Mouse (Mus musculus) MEL (cell line): ENCODE measurements around the gene Rbms3. TPM values are rescaled to one million over a fixed set of nuclear protein-coding genes. Genes with fewer than 3 reads are reported as not detected.

ENCODE experiments used
- DNase-seq: peaks from one replicate; pipeline ENCODE4 v3.0.0; 2011; ENCODE audit warnings: low read depth, low spot score
- H3K27ac ChIP-seq: 2 replicates; pipeline ENCODE4 v1.5.1; 2012; ENCODE audit warnings: low read depth, mild to moderate bottlenecking, control low read depth, low read length, moderate library complexity; ENCODE audit not compliant: control insufficient read depth
- H3K27me3 ChIP-seq, 2 experiments: fragments of 150-350 bp in 1 of 2; sonication (generic) in 1 of 2; 2 replicates each; pipeline ENCODE4 v1.6.1; 2012; ENCODE audit warnings: low read length in 2 of 2, mild to moderate bottlenecking in 2 of 2, improper control_type of control experiment in 1 of 2, moderate library complexity in 1 of 2; ENCODE audit not compliant: insufficient read depth in 2 of 2, control insufficient read depth in 1 of 2
- H3K36me3 ChIP-seq, 2 experiments: 2 replicates each; pipeline ENCODE4 v1.6.1; 2012 to 2014; ENCODE audit warnings: low read length in 2 of 2, improper control_type of control experiment in 1 of 2, inconsistent platforms in 1 of 2, mild to moderate bottlenecking in 1 of 2; ENCODE audit not compliant: insufficient read depth in 2 of 2, control insufficient read depth in 1 of 2
- H3K4me1 ChIP-seq, 2 experiments: fragments of 150-350 bp in 1 of 2; sonication (generic) in 1 of 2; 2 replicates each; pipeline ENCODE4 v1.6.1; 2012; ENCODE audit warnings: low read length in 2 of 2, improper control_type of control experiment in 1 of 2, mild to moderate bottlenecking in 1 of 2; ENCODE audit not compliant: insufficient read depth in 2 of 2, control insufficient read depth in 1 of 2
- H3K4me3 ChIP-seq, 2 experiments: fragments of 150-350 bp in 1 of 2; sonication (generic) in 1 of 2; 2 replicates each; pipeline ENCODE4 v1.5.1; 2012; ENCODE audit warnings: low read depth in 2 of 2, low read length in 2 of 2, mild to moderate bottlenecking in 2 of 2, moderate library complexity in 2 of 2, control low read depth in 1 of 2, improper control_type of control experiment in 1 of 2; ENCODE audit not compliant: control insufficient read depth in 1 of 2, insufficient read depth in 1 of 2
- H3K79me2 ChIP-seq: 2 replicates; pipeline ENCODE4 v1.6.1; 2012; ENCODE audit warnings: mild to moderate bottlenecking, low read length, moderate library complexity; ENCODE audit not compliant: control insufficient read depth, poor library complexity, insufficient read depth
- H3K9ac ChIP-seq: 2 replicates; pipeline ENCODE4 v1.6.1; 2012; ENCODE audit warnings: low read depth, mild to moderate bottlenecking, control low read depth, low read length, moderate library complexity; ENCODE audit not compliant: control insufficient read depth, poor library complexity, severe bottlenecking
- H3K9me3 ChIP-seq: fragments of 150-350 bp; sonication (generic); replicated peaks from 2 replicates; pipeline ENCODE4 v1.6.1; 2012; ENCODE audit warnings: mild to moderate bottlenecking, low read length, improper control_type of control experiment, moderate library complexity; ENCODE audit not compliant: insufficient read depth
- BHLHE40 ChIP-seq: IDR thresholded peaks from 2 replicates; pipeline ENCODE4 v1.6.1; 2012; ENCODE audit warnings: low read depth, mild to moderate bottlenecking, inconsistent platforms, low read length, improper control_type of control experiment, borderline replicate concordance
- CHD1 ChIP-seq: IDR thresholded peaks from 2 replicates; pipeline ENCODE4 v1.6.1; 2012; ENCODE audit warnings: low read depth, mild to moderate bottlenecking, inconsistent platforms, low read length, improper control_type of control experiment
- CHD2 ChIP-seq: IDR thresholded peaks from 2 replicates; pipeline ENCODE4 v1.6.1; 2011; ENCODE audit warnings: low read length, improper control_type of control experiment
- CTCF ChIP-seq, 3 experiments: IDR thresholded peaks in 2 of 3; conservative IDR thresholded peaks in 1 of 3; 2 replicates each; pipeline ENCODE4 v1.5.1; 2011 to 2012; ENCODE audit warnings: low read length in 3 of 3, low read depth in 2 of 3, mild to moderate bottlenecking in 2 of 3, improper control_type of control experiment in 1 of 3, inconsistent platforms in 1 of 3, mixed read lengths in 1 of 3, moderate library complexity in 1 of 3; ENCODE audit not compliant: control insufficient read depth in 1 of 3, insufficient read depth in 1 of 3, poor library complexity in 1 of 3, severe bottlenecking in 1 of 3
- ELF1 ChIP-seq: IDR thresholded peaks from 2 replicates; pipeline ENCODE4 v1.6.1; 2014; ENCODE audit warnings: low read depth, mild to moderate bottlenecking, inconsistent platforms, low read length, improper control_type of control experiment, moderate library complexity
- GABPA ChIP-seq: IDR thresholded peaks from 2 replicates; pipeline ENCODE4 v1.6.1; 2012; ENCODE audit warnings: low read depth, mild to moderate bottlenecking, inconsistent platforms, low read length, improper control_type of control experiment, moderate library complexity
- HCFC1 ChIP-seq: IDR thresholded peaks from 2 replicates; pipeline ENCODE4 v1.6.1; 2012; ENCODE audit warnings: low read depth, mild to moderate bottlenecking, inconsistent platforms, low read length, improper control_type of control experiment, moderate library complexity
- JUND ChIP-seq: IDR thresholded peaks from 2 replicates; pipeline ENCODE4 v1.6.1; 2011; ENCODE audit warnings: low read depth, mild to moderate bottlenecking, improper control_type of control experiment, low read length
- KAT2A ChIP-seq: conservative IDR thresholded peaks from 2 replicates; pipeline ENCODE4 v1.6.1; 2012; ENCODE audit warnings: low read depth, low read length, improper control_type of control experiment, inconsistent platforms
- MAX ChIP-seq: IDR thresholded peaks from 2 replicates; pipeline ENCODE4 v1.6.1; 2011; ENCODE audit warnings: low read length, improper control_type of control experiment
- MAZ ChIP-seq: IDR thresholded peaks from 2 replicates; pipeline ENCODE4 v1.6.1; 2012; ENCODE audit warnings: low read depth, mild to moderate bottlenecking, inconsistent platforms, low read length, improper control_type of control experiment
- MEF2A ChIP-seq: IDR thresholded peaks from 2 replicates; pipeline ENCODE4 v1.6.1; 2014; ENCODE audit warnings: low read depth, mild to moderate bottlenecking, inconsistent platforms, low read length, improper control_type of control experiment; ENCODE audit not compliant: poor library complexity, insufficient replicate concordance, severe bottlenecking; ENCODE audit errors: extremely low read depth
- MYB ChIP-seq: IDR thresholded peaks from 2 replicates; pipeline ENCODE4 v1.6.1; 2011; ENCODE audit warnings: mild to moderate bottlenecking, low read depth, low read length, improper control_type of control experiment
- MYC ChIP-seq: IDR thresholded peaks from 2 replicates; pipeline ENCODE4 v1.6.1; 2011; ENCODE audit warnings: low read depth, mild to moderate bottlenecking, low read length, improper control_type of control experiment, moderate library complexity
- NRF1 ChIP-seq: IDR thresholded peaks from 2 replicates; pipeline ENCODE4 v1.6.1; 2014; ENCODE audit warnings: low read depth, mild to moderate bottlenecking, inconsistent platforms, low read length, improper control_type of control experiment, moderate library complexity; ENCODE audit not compliant: poor library complexity, insufficient read depth, severe bottlenecking
- POLR2AphosphoS2 ChIP-seq: IDR thresholded peaks from 2 replicates; pipeline ENCODE4 v1.6.1; 2011; ENCODE audit warnings: low read length, improper control_type of control experiment
- TAL1 ChIP-seq: IDR thresholded peaks from 2 replicates; pipeline ENCODE4 v1.6.1; 2012; ENCODE audit warnings: mild to moderate bottlenecking, inconsistent platforms, low read length, moderate library complexity, mixed read lengths
- USF1 ChIP-seq: IDR thresholded peaks from 2 replicates; pipeline ENCODE4 v1.6.1; 2014; ENCODE audit warnings: low read depth, mild to moderate bottlenecking, inconsistent platforms, low read length, improper control_type of control experiment, moderate library complexity
- USF2 ChIP-seq, 2 experiments: IDR thresholded peaks; 2 replicates each; pipeline ENCODE4 v1.6.1; 2011 to 2012; ENCODE audit warnings: improper control_type of control experiment in 2 of 2, low read length in 2 of 2, borderline replicate concordance in 1 of 2, inconsistent platforms in 1 of 2, low read depth in 1 of 2, mild to moderate bottlenecking in 1 of 2; ENCODE audit not compliant: insufficient read depth in 1 of 2
- ZKSCAN1 ChIP-seq: IDR thresholded peaks from 2 replicates; pipeline ENCODE4 v1.6.1; 2012; ENCODE audit warnings: low read depth, mild to moderate bottlenecking, inconsistent platforms, low read length, improper control_type of control experiment, moderate library complexity
- polyA plus RNA-seq, 2 experiments: library from polyadenylated mRNA; stranded (reverse) in 1 of 2; unstranded in 1 of 2; fragments of >175 nt in 1 of 2; fragments of >200 nt in 1 of 2; gene quantifications; 2 replicates each; pipeline versions ENCODE4 v1.2.1 to v1.2.4; 2012; ENCODE audit warnings: low replicate concordance in 2 of 2, low read depth in 1 of 2; ENCODE audit not compliant: insufficient read length in 2 of 2, insufficient read depth in 1 of 2, missing spikeins in 1 of 2
- total RNA-seq: library from RNA; depleted of rRNA; stranded (reverse); fragments of 300-350 nt; gene quantifications from 2 replicates; pipeline ENCODE4 v1.2.3, GENCODE M21; 2012

Rbms3 gene
- total and polyA plus RNA-seq, 3 experiments = not detected

- Histone ChIP-seq H3K27ac (no peak overlapping the region), H3K36me3 (no peaks in the 10 kb centered on the region), H3K4me3 (no peak overlapping the region), H3K9me3 (no peaks in the 10 kb centered on the region), H3K79me2 (no peaks in the 10 kb centered on the region), H3K4me1 (no peaks in the 10 kb centered on the region), H3K9ac (no peak overlapping the region), H3K27me3 (no peaks in the 10 kb centered on the region)
- no peak for DNase-seq
- TF ChIP-seq MAX = no peak
- TF ChIP-seq ELF1 = no peak
- no peak for TF ChIP-seq USF1
- no peak for TF ChIP-seq GABPA
- no peak for TF ChIP-seq CHD1
- TF ChIP-seq MYC = no peak
- no peak for TF ChIP-seq CHD2
- TF ChIP-seq HCFC1 = no peak
- no peak for TF ChIP-seq POLR2AphosphoS2
- TF ChIP-seq KAT2A = no peak
- TF ChIP-seq USF2 (IDR thresholded peaks at IDR 0.05; ENCODE audit: borderline replicate concordance in 1 of 2, insufficient read depth in 1 of 2, low read depth in 1 of 2, low read length in 2 of 2) = no peak
- no peak for TF ChIP-seq MAZ
- TF ChIP-seq ZKSCAN1 = no peak
- TF ChIP-seq BHLHE40 = no peak
- TF ChIP-seq CTCF (IDR thresholded peaks at IDR 0.05 in 2 of 3, conservative IDR thresholded peaks at IDR 0.05 in 1 of 3; ENCODE audit: control insufficient read depth in 1 of 3, insufficient read depth in 1 of 3, low read depth in 2 of 3, low read length in 3 of 3, poor library complexity in 1 of 3, severe bottlenecking in 1 of 3) = no peak
- no peak for TF ChIP-seq MEF2A
- no peak for TF ChIP-seq JUND
- TF ChIP-seq NRF1 = no peak
- no peak for TF ChIP-seq TAL1
- no peak for TF ChIP-seq MYB
These were observed 432.2 kb downstream of the Rbms3 start for GRCm38 (mm10) chr9:117197531-117197930.
